Mouse (Mus musculus): ENCODE measurements around the gene Gsg1l.

Gsg1l gene

GRCm38 (mm10) chr7:125983902-125984841, 98.0 kb downstream of the Gsg1l start:
- DNase-seq (ENCODE audit: low read depth): no peak

GRCm38 (mm10) chr7:125979591-125979990, 102.6 kb downstream of the Gsg1l start:
- DNase-seq (ENCODE audit: low read depth): no peak

GRCm38 (mm10) chr7:125976695-125977094, 105.5 kb downstream of the Gsg1l start:
- DNase-seq (ENCODE audit: low read depth): no peak

GRCm38 (mm10) chr7:125975414-125975813, 106.8 kb downstream of the Gsg1l start:
- DNase-seq (ENCODE audit: low read depth): no peak

- DNase-seq (ENCODE audit: low read depth): no peak
Observed at GRCm38 (mm10) chr7:125973874-125974273, 108.3 kb downstream of the Gsg1l start.

GRCm38 (mm10) chr7:125972776-125973175, 109.4 kb downstream of the Gsg1l start:
- no peak for DNase-seq (ENCODE audit: low read depth)

- DNase-seq (ENCODE audit: low read depth): no peak
Observed at GRCm38 (mm10) chr7:125972174-125972672, 110.0 kb downstream of the Gsg1l start.

GRCm38 (mm10) chr7:125969076-125969475, 113.1 kb downstream of the Gsg1l start:
- no peak for DNase-seq (ENCODE audit: low read depth)

GRCm38 (mm10) chr7:125966402-125967261, 115.6 kb downstream of the Gsg1l start:
- no peak for DNase-seq (ENCODE audit: low read depth)

GRCm38 (mm10) chr7:125964087-125964607, 118.1 kb downstream of the Gsg1l start:
- no peak for DNase-seq (ENCODE audit: low read depth)

- no peak for DNase-seq (ENCODE audit: low read depth)
Observed at GRCm38 (mm10) chr7:125959294-125960048, 122.7 kb downstream of the Gsg1l start.

- no peak for DNase-seq (ENCODE audit: low read depth)
Observed at GRCm38 (mm10) chr7:125958856-125959255, 123.4 kb downstream of the Gsg1l start.

GRCm38 (mm10) chr7:125954994-125955393, 127.2 kb downstream of the Gsg1l start:
- no peak for DNase-seq (ENCODE audit: low read depth)

GRCm38 (mm10) chr7:125954356-125954878, 127.8 kb downstream of the Gsg1l start:
- DNase-seq (ENCODE audit: low read depth): no peak

GRCm38 (mm10) chr7:125953844-125954243, 128.4 kb downstream of the Gsg1l start:
- DNase-seq (ENCODE audit: low read depth): no peak

- no peak for DNase-seq (ENCODE audit: low read depth)
Observed at GRCm38 (mm10) chr7:125951911-125952310, 130.3 kb downstream of the Gsg1l start.

- DNase-seq (ENCODE audit: low read depth): no peak
Observed at GRCm38 (mm10) chr7:125948973-125949372, 133.2 kb downstream of the Gsg1l start.

GRCm38 (mm10) chr7:125945915-125946314, 136.3 kb downstream of the Gsg1l start:
- DNase-seq (ENCODE audit: low read depth): no peak

GRCm38 (mm10) chr7:125944631-125945030, 137.6 kb downstream of the Gsg1l start:
- DNase-seq (ENCODE audit: low read depth): no peak

GRCm38 (mm10) chr7:125943511-125943910, 138.7 kb downstream of the Gsg1l start:
- no peak for DNase-seq (ENCODE audit: low read depth)

GRCm38 (mm10) chr7:125942365-125943090, 139.7 kb downstream of the Gsg1l start:
- no peak for DNase-seq (ENCODE audit: low read depth)

Measured in induced T-regulatory cell, adult 2 months (primary cell).